Mouse (Mus musculus) embryonic facial prominence, embryonic 15.5 days (tissue): ENCODE measurements around the gene Tnrc18. TPM values are rescaled to one million over a fixed set of nuclear protein-coding genes. Genes with fewer than 3 reads are reported as not detected.
A peak's percentile ranks its signal among the peaks of the same experiment; 100 is the strongest.

Experiments used
- ATAC-seq: fragments of 200-750 bp; cut with Nextera tagmentation; 2 replicates; pipeline ENCODE4 v1.8.0; 2017; ENCODE audit warnings: low read depth, moderate TSS enrichment; ENCODE audit not compliant: insufficient number of reproducible peaks, low FRiP score, low TSS enrichment
- H3K27ac ChIP-seq: fragments of 300-500 bp; sonication (generic); replicated peaks from 2 replicates; pipeline ENCODE4 v1.5.1; 2015; ENCODE audit warnings: mild to moderate bottlenecking, inconsistent platforms
- H3K27me3 ChIP-seq: fragments of 300-500 bp; sonication (generic); 2 replicates; pipeline ENCODE4 v1.6.1; 2015; ENCODE audit warnings: inconsistent platforms
- H3K36me3 ChIP-seq: fragments of 300-500 bp; sonication (generic); 2 replicates; pipeline ENCODE4 v1.6.1; 2015; ENCODE audit warnings: mild to moderate bottlenecking, inconsistent platforms
- H3K4me1 ChIP-seq: fragments of 300-500 bp; sonication (generic); 2 replicates; pipeline ENCODE4 v1.6.1; 2015; ENCODE audit warnings: inconsistent platforms
- H3K4me2 ChIP-seq: fragments of 300-500 bp; sonication (generic); replicated peaks from 2 replicates; pipeline ENCODE4 v1.6.1; 2015; ENCODE audit warnings: mild to moderate bottlenecking, inconsistent platforms
- H3K4me3 ChIP-seq: fragments of 300-500 bp; sonication (generic); replicated peaks from 2 replicates; pipeline ENCODE4 v1.5.1; 2015; ENCODE audit warnings: mild to moderate bottlenecking, inconsistent platforms
- H3K9ac ChIP-seq: fragments of 300-500 bp; sonication (generic); 2 replicates; pipeline ENCODE4 v1.6.1; 2015; ENCODE audit warnings: inconsistent platforms
- H3K9me3 ChIP-seq: fragments of 300-500 bp; sonication (generic); replicated peaks from 2 replicates; pipeline ENCODE4 v1.6.1; 2016; ENCODE audit warnings: inconsistent platforms
- WGBS: fragments of 180-500 bp; shearing (Covaris S2); methylation state at CpG from one replicate; pipeline ENCODE4 v1.1.7; 2015; 5-methylcytosine and 5-hydroxymethylcytosine counted together
- polyA plus RNA-seq: library from polyadenylated mRNA; unstranded; fragments of >200 nt; fragmentation: Nextera tagmentation; extraction: Ambion mirVana; gene quantifications from 2 replicates; pipeline ENCODE4 v1.2.1, GENCODE M21; 2015

Tnrc18 gene
- polyA plus RNA-seq, 1 experiment from 2014 or later = 43.4 TPM

DNA sequence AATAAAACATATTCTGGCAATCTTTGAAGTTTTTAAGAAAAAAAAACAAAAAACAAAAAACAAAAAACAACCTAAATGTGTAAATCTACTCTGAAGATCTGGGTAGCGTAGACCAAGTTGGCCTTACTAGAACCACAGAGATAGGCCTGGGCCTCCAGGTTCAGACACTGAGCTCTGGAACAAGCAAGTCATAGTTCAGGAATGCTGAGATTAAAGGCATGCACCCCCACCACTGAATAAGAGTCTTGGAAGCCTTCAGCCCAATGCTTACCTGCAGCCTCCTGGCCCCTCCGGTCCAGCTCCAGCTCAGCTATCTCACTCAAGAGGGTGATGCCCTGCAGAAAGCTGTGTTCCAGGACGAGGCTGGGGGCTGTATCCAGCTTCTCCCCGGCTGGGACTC lies 46.4 kb downstream of the Tnrc18 start:
- H3K36me3 ChIP-seq = peaks cover 87% of the 10 kb centered on the region
- H3K27ac ChIP-seq = 0 out of 2 replicates have a peak overlapping the region, but pooled peaks have one; percentile 28
- 76% methylated on average over 4 of the region's 4 CpGs for whole genome bisulfite sequencing

DNA sequence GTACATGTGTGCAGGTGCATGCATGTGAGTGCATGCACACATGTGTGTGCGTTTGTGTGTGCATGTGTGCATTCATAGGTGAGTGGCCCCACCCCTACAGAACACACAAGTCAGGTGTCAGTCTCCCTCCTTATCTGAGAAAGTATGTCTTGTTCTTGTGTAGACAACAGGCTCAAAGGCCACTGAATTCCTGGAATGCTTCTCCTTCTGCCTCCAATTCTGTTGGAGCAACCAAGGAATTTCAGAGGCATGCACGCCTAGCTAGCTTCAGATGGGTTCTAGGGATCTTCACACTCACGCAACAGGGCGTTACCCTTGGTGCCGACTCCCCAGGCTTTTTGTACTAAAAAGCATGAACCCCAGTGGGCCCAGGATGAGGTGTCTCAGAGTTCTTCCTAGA lies 47.8 kb downstream of the Tnrc18 start:
- Histone ChIP-seq H3K4me1 (peaks cover 39% of the 10 kb centered on the region), H3K4me2 (no peak overlapping the region), H3K9ac (no peak overlapping the region), H3K27ac (peak overlapping the region; percentile 48), H3K27me3 (no peaks in the 10 kb centered on the region), H3K36me3 (peaks cover 87% of the 10 kb centered on the region), H3K4me3 (no peak overlapping the region), H3K9me3 (no peaks in the 10 kb centered on the region)
- no peak for ATAC-seq
- 46% methylated on average over 5 of the region's 5 CpGs for WGBS

More for the DNA sequence above, 46.4 kb downstream of the Tnrc18 start:
- ATAC-seq = no peak
- no peaks in the 10 kb centered on the region for H3K9me3 ChIP-seq
- no peak overlapping the region for H3K4me3 ChIP-seq
- no peak overlapping the region for H3K4me2 ChIP-seq
- H3K27me3 ChIP-seq = no peaks in the 10 kb centered on the region
- H3K4me1 ChIP-seq = peaks cover 35% of the 10 kb centered on the region
- no peak overlapping the region for H3K9ac ChIP-seq

DNA sequence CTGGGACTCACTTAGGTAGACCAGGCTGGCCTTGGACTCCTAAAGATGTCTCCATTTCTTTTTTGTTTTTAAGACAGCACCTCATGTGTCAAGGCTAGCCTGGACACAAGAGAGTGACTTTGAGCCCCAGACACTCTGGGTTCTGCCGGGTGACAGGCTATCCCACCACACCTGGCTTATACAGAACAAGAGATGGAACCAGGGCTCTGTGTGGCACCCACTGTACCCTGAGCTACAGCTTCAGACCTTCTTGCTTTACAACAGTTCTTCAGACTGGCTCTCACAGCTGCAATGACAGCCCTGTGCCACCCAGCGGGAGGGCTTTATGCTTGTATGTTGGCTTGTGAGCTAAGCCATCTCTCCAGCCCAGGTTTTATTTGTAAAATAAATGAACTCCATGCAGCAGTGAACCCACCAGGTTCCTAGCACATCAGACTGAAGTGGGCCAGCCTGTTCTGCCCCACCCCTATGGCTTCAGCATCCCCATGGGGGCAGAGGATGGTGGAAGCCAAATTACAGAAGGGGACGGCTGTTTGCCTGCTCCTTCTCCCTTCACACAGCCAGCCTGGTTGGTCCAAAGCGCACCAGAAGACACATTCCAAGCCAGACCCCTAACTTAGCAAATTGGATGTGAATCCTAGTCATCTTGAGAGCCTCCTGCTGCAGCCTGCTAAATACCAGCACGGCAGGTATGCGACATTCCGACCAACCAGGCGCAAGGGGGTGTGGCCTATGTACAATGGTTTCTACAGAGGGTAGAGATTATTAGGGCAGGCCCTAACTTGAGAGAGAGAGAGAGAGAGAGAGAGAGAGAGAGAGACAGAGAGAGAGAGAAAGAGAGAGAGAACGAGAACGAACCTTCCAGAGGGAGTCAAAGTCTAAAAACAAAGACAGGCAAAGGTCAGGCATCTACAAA lies 48.9 kb downstream of the Tnrc18 start:
- H3K4me2 ChIP-seq = no peak overlapping the region
- peaks cover 42% of the 10 kb centered on the region for H3K4me1 ChIP-seq
- WGBS = 44% methylated on average over 10 of the region's 10 CpGs
- H3K4me3 ChIP-seq = no peak overlapping the region
- peak overlapping the region; percentile 48 for H3K27ac ChIP-seq
- H3K9me3 ChIP-seq = no peaks in the 10 kb centered on the region
- no peak for ATAC-seq
- no peaks in the 10 kb centered on the region for H3K27me3 ChIP-seq
- H3K36me3 ChIP-seq = peaks cover 87% of the 10 kb centered on the region
- no peak overlapping the region for H3K9ac ChIP-seq

GRCm38 (mm10) chr5:142767937-142768336 lies 49.5 kb downstream of the Tnrc18 start:
- WGBS = 13% methylated on average over 7 of the region's 7 CpGs
- ATAC-seq = no peak
- no peak overlapping the region for H3K27ac ChIP-seq
- peaks cover 87% of the 10 kb centered on the region for H3K36me3 ChIP-seq
- no peak overlapping the region for H3K4me2 ChIP-seq
- H3K9me3 ChIP-seq = no peaks in the 10 kb centered on the region
- H3K27me3 ChIP-seq = no peaks in the 10 kb centered on the region
- no peak overlapping the region for H3K4me3 ChIP-seq
- H3K9ac ChIP-seq = no peak overlapping the region
- H3K4me1 ChIP-seq = peaks cover 42% of the 10 kb centered on the region

- Histone ChIP-seq H3K36me3 (peaks cover 87% of the 10 kb centered on the region), H3K4me1 (peaks cover 38% of the 10 kb centered on the region), H3K4me3 (no peak overlapping the region), H3K27ac (no peak overlapping the region), H3K4me2 (no peak overlapping the region), H3K27me3 (no peaks in the 10 kb centered on the region), H3K9me3 (no peaks in the 10 kb centered on the region), H3K9ac (no peak overlapping the region)
- no peak for ATAC-seq
- WGBS = 79% methylated on average over 3 of the region's 3 CpGs
These were observed 50.8 kb downstream of the Tnrc18 start for GRCm38 (mm10) chr5:142766708-142767107.

DNA sequence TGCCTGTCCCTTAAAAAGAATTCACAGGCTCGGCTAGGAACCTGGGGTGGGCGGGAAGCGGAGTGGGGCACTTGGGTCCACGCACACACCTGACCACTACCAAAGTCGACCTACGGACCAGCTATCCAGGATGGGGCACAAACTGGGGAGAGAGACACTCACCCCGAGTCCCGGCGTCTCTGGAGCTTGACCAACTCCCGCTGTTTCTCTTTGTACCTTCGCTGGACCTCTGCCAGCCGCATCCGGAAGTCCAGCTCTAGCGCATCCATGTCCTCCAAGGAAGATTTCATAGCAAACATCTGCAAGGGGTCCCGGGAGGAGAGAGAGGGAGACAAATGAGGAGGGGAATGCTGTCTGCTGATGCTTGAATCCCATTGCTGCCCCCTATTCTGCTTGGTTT lies 52.6 kb downstream of the Tnrc18 start:
- Histone ChIP-seq H3K4me2 (no peak overlapping the region), H3K36me3 (peaks cover 88% of the 10 kb centered on the region), H3K4me1 (peaks cover 23% of the 10 kb centered on the region), H3K9ac (no peak overlapping the region), H3K27ac (no peak overlapping the region), H3K4me3 (no peak overlapping the region), H3K27me3 (no peaks in the 10 kb centered on the region), H3K9me3 (no peaks in the 10 kb centered on the region)
- WGBS = 78% methylated on average over 15 of the region's 15 CpGs
- ATAC-seq = no peak

DNA sequence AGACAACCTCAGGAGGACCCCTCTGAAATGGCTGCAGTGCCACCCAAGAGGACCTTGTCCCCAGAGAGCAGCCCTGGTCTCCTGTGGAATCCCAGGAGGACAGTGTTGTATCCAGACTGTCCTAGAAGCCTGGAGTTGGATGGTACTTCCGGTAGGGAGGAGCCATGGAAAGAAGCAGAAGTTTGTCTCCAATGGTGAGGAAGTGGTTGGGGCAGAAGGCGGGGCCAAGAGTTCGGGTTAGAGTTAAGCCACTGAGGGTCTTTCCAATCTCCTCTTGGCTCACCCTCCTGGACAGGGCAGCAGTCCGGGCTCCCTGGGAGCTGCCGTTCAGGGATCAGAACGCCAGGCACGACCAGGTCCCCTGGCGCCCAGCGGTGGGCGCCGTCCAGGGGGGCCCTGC lies 53.2 kb downstream of the Tnrc18 start:
- H3K27ac ChIP-seq = 0 out of 2 replicates have a peak overlapping the region, but pooled peaks have one; percentile 11
- no peak overlapping the region for H3K4me2 ChIP-seq
- no peak overlapping the region for H3K4me3 ChIP-seq
- H3K4me1 ChIP-seq = peaks cover 18% of the 10 kb centered on the region
- H3K36me3 ChIP-seq = peaks cover 88% of the 10 kb centered on the region
- H3K9me3 ChIP-seq = no peaks in the 10 kb centered on the region
- WGBS = 46% methylated on average over 11 of the region's 11 CpGs
- peak; percentile 7; the same call in 1 of the 2 replicates for ATAC-seq
- no peak overlapping the region for H3K9ac ChIP-seq
- H3K27me3 ChIP-seq = no peaks in the 10 kb centered on the region

DNA sequence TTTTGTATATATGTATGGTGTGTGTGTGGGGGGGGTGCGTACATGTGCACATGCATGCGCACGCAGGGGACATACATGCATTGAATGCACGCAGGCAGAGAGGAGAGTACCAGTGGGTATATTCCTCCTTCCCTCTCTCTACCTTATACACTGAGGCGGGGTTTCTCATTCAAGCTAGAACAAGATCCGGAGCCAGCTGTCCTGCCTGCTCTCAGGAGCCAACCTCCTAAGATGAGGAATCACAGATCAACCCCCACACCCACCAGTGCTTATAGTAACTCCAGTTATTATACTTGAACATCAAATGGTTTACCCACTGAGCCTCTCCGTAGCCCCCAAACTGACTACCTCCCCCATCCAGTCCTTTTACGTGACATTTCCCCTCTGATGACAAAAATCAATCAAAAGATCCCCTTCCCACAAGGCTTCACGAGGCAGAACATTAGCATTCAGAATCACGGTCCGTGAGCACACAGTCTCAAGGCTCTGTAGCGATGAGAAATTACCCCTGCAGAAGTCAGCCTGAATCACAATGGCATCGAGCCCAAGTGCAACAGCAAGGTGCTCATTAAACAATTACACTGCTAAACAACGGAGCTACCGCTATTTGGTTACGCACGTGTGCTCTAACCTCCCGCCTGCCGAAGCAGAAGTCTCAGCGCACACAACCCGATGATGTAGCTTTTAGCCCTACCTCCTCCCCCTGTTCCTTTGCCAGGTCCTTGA lies 55.2 kb downstream of the Tnrc18 start:
- no peak for ATAC-seq
- H3K4me3 ChIP-seq = no peak overlapping the region
- H3K36me3 ChIP-seq = peaks cover 98% of the 10 kb centered on the region
- no peaks in the 10 kb centered on the region for H3K27me3 ChIP-seq
- no peak overlapping the region for H3K9ac ChIP-seq
- H3K27ac ChIP-seq = no peak overlapping the region
- 81% methylated on average over 21 of the region's 21 CpGs for WGBS
- no peaks in the 10 kb centered on the region for H3K9me3 ChIP-seq
- H3K4me1 ChIP-seq = 0 out of 2 replicates have a peak, but pooled peaks cover 7% of the 10 kb centered on the region
- H3K4me2 ChIP-seq = no peak overlapping the region

DNA sequence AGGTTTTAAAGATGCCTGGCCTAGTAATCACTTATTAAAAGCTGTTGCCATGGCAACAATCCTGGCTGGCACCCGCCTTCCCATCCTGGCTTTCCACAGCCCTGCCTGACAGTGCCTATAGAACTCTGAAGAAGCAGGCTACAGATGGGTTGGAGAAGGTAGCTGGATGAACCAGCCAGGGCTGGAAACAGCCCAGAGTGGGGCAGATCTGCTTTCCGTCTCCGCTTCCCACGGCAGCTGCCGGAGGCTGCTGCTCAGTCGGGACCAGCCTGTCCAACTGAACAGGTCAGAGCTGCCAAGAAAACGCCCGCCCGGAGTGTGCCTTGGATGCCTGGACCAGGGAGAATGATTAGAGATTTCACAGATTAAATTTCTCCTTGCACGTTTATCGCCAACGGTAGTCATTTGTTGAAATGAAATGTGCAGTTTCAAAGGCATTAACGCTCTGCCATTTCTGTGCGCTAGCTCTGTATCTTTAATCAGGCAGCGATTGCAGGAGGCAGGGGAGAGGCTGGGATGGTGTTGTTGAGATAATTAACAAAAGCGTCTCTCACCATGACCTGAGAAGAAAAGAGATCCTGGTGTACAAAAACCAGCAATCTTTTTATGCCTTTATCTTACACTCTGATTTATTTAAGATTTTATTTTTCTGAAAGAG lies 56.0 kb downstream of the Tnrc18 start:
- Histone ChIP-seq H3K4me3 (no peak overlapping the region), H3K27me3 (no peaks in the 10 kb centered on the region), H3K27ac (no peak overlapping the region), H3K36me3 (peaks cover 98% of the 10 kb centered on the region), H3K4me2 (no peak overlapping the region), H3K4me1 (0 out of 2 replicates have a peak, but pooled peaks cover 7% of the 10 kb centered on the region), H3K9me3 (no peaks in the 10 kb centered on the region), H3K9ac (no peak overlapping the region)
- 83% methylated on average over 16 of the region's 16 CpGs for WGBS
- ATAC-seq = no peak

- no peak overlapping the region for H3K4me2 ChIP-seq
- no peak overlapping the region for H3K4me3 ChIP-seq
- no peak overlapping the region for H3K27ac ChIP-seq
- 79% methylated on average over 8 of the region's 8 CpGs for WGBS
- no peak overlapping the region for H3K9ac ChIP-seq
- H3K36me3 ChIP-seq = peaks cover 97% of the 10 kb centered on the region
- 0 out of 2 replicates have a peak, but pooled peaks cover 5% of the 10 kb centered on the region for H3K4me1 ChIP-seq
- no peaks in the 10 kb centered on the region for H3K9me3 ChIP-seq
- ATAC-seq = no peak
- H3K27me3 ChIP-seq = no peaks in the 10 kb centered on the region
These were observed 57.7 kb downstream of the Tnrc18 start for GRCm38 (mm10) chr5:142759786-142760185.

DNA sequence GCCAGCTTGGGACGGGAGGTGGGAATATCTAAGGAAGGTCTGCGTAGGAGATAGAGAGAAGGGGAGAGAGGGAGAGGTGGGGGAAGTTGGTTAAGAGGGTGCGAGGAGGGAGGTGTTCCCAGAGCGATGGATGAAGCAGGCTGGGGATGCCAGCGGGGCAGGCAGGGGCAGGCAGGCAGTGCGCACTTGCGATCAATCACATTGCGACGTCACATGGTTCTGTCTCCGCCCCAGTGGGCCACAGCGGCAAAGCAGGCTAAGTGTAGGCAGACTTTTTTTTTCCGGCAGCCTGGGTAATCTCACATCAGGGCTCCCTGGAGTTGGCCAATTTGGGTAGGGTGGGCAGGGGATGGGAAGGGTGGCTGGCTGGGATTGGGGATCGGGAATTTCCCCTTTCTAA lies 65.2 kb downstream of the Tnrc18 start:
- Histone ChIP-seq H3K4me1 (0 out of 2 replicates have a peak, but pooled peaks cover 3% of the 10 kb centered on the region), H3K36me3 (peaks cover 87% of the 10 kb centered on the region), H3K27ac (no peak overlapping the region), H3K9ac (no peak overlapping the region), H3K4me3 (no peak overlapping the region), H3K9me3 (no peaks in the 10 kb centered on the region), H3K27me3 (no peaks in the 10 kb centered on the region), H3K4me2 (no peak overlapping the region)
- 60% methylated on average over 13 of the region's 13 CpGs for WGBS
- no peak for ATAC-seq
